Mouse (Mus musculus): Measurements from ENCODE around the gene Snapc4.

The Snapc4 gene

DNA sequence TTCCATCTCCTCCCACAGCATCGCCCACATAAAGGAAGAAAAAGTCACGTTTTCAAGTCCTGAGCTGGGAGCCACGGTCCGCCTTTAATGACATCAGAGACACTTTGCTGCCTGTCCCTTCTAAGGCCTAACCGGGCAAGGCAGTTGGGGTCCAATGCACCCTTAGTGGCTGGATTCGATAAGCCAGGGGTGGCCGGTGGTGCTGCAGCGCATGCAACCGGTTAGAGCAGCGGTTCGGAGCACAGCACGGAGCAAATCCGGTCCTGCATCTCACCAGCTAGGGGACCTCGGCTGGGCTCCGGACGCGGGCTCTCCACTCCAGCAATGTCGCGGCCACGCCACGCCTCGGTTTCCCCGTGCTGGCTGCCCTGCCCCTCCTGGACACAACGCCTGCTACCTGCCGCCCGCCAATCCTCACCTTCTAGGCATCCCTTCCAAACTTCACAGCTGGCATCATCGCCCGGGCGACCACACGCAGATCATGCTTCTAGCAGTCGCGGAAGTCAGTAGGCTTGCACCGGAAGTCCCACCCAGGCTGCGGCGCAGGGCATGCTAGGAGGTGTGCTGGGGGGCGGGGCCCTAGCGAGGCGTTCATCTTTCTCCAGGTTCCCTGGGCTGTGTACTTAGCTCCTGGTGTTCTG, at the start of gene Snapc4:
Snapc4 (minus strand) TSS at position 523 of the 641 bp plus-strand sequence.
- peak; percentile 95 for DNase-seq (ENCODE audit: low read depth, low spot score)

DNA sequence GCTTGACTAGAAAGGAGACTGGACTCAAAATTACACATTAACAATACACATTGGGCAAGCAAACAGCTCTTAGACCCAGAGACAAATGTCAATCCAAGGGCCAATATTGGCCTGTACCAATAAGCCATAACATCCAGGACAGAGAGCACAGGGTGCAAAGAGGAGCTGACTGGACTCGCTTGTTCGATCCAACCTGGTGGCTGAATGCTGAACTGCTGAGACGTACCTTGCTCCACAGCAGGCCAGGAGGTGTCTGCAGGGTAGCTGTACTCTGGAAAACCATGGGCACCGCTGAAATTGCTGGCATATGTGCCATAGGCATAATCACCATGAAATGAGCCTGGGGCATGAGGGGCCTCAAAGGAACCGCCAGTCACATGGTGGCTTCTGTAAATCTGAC, 49.4 kb upstream of the Snapc4 start:
- DNase-seq (ENCODE audit: low read depth, low spot score): peak; percentile 28

DNA sequence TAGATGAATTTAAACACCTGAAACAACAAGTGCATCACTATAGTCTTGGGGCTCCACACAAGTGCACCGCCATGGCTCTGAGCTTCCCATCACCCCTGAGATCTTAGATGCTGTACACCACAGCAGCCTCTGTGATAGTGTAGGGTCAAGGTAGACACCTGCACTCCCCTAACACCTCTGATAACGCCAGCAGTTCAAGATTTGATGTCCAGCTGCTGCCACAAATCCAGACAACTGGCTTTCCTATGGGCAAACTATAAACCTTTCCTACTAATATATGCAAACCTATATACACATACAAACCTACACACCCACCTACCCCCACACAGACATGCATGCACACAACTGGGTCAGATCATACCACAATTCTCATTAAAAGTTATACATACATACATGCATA, 44.1 kb upstream of the Snapc4 start:
- DNase-seq (ENCODE audit: low read depth, low spot score): no peak

DNA sequence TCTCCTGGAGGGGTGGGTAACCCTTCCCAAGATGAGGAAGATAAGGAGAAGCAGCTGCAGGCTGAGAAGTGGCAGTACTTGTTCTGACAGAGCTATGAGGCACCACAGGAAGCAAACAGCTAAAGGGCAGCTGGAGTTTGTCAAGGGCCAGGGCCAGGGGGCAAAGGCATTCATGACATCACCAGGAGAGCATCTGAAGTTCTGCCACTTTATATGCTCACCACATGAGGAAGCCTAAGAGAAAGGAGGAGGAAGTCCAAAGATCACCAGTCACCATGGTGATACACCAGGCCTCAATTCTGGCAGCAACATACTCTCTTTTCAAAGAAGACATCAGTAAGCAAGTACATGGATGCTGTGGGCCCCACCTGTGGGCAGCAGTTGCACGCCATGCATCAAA, 42.6 kb upstream of the Snapc4 start:
- DNase-seq (ENCODE audit: low read depth, low spot score): no peak

DNA sequence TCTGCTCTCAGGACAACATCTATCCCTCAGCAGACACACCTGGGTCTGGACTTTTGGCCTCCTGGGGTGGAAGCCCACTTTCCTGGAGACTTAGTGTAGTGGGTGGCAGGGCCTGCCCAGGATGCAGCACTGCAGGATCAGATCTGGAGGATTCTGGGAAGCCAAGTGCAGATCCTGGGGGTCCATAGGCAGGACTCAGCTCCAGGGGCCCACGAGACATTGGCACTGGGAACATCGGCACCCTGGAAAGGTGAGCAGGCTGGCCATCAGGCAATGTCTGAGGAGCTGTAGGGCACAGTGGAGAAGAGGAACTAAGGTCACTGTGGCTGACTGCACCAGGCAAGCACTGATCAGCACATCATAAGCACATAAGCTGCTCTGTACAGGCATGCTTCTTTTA, 41.5 kb upstream of the Snapc4 start:
- DNase-seq (ENCODE audit: low read depth, low spot score): no peak

DNA sequence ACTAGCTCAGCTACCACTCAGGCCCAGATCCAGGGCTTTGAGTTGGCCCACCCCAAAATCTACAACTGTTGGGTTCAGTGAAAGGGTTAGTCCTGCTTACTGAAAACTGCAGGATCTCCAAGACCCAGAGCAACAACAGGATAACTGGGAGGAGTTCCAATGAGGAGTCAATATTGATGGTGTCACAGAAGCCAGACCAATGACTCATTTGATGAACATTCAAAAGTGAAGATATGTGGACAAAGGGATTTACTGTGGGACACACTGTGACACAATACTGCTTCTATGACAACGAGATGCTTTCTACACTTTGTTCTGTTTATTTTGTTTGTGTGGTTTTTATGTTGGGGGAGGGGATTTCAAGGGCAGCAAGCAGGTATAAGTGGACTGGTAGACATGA, 37.7 kb upstream of the Snapc4 start:
- DNase-seq (ENCODE audit: low read depth, low spot score): no peak

DNA sequence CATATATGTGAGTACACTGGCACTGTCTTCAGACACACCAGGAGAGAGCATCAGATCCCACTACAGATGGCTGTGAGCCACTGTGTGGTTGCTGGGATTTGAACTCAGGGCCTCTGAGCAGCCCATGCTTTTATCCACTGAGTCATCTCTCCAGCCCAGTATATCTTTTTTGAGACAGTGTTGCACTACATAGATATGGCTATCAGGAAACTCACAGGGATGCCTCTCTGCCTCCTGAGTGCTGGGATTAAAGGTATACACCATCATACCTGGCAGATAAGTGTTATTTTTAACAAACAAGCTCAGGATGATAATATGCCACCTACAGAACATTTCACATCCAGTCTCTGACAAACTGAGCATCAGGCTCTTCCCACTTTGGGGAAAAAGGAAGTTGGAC, 36.6 kb upstream of the Snapc4 start:
- DNase-seq (ENCODE audit: low read depth, low spot score): no peak

DNA sequence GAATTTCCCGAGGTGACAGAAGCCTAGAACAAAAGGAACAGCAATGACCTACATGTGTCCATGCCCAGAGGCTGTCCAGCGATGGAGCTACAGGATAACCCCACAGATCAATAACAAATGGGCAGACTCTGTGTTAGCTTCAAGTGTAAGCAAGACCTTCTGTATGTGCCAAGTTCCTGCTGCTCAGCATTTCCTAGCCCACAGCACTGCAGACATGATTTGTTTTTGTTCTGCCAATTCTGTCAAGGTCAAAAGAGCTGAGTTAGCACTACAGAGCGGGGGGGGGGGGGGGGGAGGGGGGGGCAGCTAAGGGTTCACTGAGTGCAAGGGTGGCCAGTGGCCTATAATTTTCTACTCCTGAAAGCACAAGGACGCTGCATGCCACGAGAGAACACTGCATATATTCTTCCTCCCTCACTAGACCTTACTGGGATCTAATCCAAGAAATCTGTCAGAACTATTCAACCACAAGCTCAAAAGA, 30.5 kb upstream of the Snapc4 start:
- DNase-seq (ENCODE audit: low read depth, low spot score): no peak

DNA sequence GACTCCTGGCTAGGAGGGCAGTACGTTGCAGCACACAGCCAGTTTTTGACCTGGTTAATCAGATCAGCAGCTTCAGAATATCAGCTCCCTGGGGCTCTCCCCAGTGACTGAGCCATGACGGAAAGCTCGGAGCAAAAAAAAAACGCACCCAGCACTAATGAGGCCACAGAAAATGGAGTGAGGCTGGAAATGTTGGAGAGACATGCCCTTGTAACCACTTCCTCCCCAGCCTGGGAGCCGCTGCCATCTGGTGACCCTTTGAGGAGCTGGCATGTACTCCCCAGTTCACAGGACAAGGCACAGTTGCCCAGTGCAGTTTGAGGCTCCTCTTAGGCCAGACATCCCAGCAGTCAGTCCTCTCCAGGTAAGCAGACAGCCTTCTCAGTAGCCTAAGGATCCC, 29.6 kb upstream of the Snapc4 start:
- DNase-seq (ENCODE audit: low read depth, low spot score): no peak

DNA sequence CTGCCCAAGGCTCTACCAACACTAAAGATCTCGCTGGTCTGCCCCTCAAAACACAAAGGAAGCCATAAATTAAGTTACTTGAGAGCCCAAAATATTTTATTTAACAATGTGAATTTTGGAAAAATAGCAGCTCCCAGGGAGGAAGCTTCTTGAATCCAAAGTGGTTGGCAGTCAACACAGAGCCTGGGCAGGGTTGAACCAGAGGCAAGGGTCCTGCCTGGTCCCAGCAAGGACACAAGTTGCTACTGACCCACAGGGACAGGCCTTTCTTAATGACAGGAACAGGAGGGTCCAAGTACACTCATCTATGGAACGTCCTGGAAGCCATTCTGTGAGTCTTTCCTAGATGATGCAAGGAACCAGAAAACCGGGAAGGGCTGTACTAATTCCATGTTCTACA, 28.9 kb upstream of the Snapc4 start:
- DNase-seq (ENCODE audit: low read depth, low spot score): no peak

DNA sequence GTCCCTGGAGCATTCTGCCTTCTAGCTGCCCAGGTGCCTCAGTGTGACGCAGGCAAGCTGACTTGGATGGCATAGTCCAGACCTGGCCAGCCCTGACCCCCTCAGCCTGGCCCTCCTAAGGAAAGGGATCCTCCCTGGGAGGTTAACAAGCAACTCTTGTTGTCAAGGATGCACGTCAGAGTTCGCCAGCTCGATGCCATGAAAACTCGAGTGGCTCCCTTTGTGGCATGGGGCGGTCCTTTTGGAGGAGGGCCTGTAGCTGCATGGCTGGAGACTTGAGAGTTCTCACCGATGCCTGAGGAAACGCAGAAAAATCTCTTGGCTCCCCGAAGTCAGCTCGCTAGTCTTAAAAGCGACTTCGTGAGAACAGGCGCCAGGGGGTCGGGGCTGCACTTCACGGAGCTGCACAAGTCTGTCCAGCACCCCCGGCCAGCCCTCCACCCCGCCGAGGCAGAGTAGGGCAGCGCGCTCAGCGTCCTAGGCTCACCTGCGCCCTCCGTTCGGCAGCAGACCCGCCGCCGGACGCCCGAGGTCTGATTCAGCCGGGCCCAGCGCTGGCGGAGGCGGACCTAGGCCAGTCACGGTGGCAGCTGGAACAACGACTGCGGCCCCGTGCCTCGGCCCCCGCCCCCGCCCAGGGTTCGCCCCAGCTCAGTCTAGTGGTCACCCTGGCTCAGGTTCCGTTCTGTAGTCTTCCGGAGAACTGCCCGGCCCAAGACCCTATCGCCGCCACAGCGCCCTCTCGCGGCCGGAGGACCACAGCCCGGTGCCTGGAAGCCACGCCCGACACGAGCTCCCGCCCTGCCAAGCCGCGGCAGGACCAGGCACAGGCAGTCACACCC, 28.3 kb upstream of the Snapc4 start, which contains the start of gene Inpp5e:
Inpp5e (minus strand) TSS at position 689 of the 842 bp plus-strand sequence.
- DNase-seq (ENCODE audit: low read depth, low spot score): peak; percentile 95

DNA sequence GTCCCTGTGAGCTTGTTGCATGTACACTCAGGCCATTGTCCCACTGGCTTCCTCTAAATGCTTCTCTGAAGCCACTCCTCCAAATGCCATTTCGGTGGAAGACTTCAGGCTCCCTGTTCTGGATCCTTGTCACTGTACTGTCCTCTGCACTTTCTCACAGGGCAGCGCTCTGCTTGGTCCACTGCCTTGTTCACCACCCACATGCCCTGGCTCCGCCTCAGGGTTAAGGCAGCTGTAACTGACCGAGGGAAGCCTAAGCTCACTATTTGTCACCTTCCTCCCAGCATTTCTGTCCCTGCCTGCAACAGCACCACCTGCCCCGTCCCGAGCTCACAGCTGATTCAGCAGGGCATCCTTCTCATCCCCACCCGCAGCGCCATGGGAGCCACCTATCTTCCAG, 22.9 kb upstream of the Snapc4 start:
- DNase-seq (ENCODE audit: low read depth, low spot score): no peak

DNA sequence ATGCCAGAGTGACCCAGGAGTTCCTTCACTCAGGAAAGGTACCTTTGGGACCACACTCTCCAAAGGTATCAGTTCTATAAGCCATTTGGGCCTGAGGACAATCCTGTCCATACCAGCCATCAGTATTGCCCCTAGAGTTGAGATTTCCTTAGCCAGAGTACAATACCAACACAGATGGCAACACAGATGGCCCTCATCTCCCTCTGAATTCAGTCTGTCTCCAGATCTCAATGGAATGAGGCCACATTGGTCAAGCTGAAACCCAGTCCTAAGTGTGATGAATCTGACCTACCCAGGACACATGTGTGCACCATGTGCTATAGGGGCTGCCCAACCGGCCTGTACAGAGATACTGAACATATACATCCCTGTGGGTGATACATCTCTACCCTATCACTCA, 21.8 kb upstream of the Snapc4 start:
- no peak for DNase-seq (ENCODE audit: low read depth, low spot score)

DNA sequence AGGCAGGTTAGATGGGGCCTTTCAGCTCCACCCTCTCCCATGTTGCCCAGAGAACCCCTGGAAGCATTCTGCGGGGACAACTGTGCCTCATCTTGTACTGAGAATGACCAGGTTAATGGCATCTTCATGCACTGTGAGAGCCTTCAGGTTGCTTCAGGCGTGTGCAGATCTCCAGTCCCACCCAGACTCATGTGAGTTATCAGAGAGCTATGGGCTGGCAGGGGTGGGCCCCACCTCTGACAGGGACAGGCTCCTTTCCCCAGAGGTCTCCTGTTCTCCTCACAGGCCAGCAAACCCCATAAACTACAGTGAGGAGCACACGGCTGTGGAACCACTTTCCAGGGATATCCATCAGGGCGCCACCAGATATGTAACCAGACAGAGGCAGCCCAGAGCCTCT, 20.6 kb upstream of the Snapc4 start:
- DNase-seq (ENCODE audit: low read depth, low spot score): no peak

DNA sequence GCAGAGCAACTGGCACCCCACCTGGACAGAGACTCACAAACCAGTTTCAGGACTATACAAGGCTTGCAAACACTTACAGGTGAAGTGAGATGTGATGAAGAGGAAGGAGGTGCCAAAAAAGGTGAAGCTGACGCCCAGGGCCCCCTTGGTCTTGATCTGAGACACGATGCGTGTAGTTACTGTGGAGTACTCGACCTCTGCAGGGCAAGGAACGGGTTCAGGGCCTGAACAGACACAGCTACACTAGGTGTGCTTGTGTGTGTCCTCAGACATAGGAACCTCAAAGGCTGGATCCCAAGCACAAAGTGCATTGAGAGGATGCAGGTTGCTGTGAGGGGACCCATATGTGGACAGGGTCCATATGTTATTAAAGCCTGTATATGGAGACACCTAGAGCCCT, 19.8 kb upstream of the Snapc4 start:
- DNase-seq (ENCODE audit: low read depth, low spot score): no peak

DNA sequence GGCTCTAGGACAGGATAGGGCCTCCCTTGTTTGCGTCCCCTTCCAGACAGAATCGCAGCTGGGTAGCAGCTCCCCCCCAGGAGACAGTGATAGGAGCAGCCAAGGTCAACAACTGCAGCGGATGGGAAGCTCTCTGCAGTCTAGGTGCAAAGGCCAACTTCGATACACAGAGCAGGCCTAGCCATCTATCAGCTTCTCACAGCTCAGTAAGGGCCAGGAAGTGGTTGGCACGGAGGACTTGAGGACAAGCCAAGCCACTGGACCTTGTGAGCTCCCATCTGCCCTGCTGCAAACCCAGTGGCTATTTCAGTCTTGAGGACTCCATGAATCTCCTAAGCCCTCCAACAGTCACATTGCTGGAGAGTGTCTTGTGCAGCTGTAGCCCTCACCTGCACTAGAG, 19.2 kb upstream of the Snapc4 start:
- no peak for DNase-seq (ENCODE audit: low read depth, low spot score)

DNA sequence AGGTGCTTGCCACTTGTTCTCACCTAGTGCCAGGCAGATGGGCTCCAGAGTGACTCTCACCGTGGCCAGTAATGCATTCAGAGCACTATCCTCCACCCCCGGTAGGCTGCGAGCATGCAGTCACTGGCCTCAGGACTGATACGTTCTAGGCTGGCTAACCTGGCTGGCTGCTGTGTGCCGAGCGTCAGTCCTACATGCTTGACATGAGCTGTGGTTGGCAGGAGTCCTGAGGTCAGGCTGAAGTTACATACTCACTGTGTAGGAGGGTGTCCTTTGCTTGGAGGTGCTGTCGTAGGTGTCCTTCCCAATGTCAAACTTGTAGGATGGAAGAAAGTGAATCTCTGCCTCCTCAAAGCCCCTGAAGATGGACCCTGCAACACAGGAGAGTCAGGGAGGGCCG, 18.5 kb upstream of the Snapc4 start:
- no peak for DNase-seq (ENCODE audit: low read depth, low spot score)

DNA sequence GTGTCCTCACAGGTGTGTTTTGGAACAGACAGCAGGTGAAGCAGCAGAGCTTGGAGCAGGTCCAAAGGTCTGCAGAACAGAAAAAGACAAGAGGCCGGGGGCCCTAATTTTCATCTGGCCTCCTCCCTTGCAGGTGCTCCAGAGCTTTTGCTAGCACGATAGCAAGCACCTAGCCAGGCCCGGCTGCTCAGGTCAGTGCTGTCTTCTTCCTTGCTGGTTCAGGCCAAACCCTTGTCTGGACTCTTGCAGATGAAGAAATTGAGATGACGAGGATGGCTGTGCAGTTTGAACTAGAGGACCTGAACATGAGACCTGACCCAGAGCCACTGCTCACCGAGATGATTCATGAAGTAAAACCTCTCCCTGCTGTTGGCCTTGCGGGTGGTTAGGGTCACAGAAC, 11.2 kb upstream of the Snapc4 start:
- DNase-seq (ENCODE audit: low read depth, low spot score): no peak

DNA sequence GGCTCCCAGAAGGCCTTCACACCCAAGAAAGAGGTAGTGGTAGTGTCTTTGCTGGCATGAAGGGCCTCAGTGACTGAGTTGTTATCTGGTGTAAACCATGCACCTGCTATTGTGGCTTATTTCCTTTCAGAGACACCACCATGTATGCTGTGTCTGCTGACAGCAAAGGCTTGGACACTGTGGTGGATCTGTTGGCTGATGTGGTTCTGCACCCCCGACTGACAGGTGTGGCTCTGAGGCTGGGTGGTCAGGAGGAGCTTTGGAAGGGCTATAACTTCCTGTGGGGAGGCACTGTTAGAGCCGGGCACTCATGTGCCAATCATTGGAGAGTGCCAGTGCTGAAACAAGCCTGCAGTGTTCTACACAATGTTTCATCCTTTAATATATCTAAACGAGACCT, 10.5 kb upstream of the Snapc4 start:
- no peak for DNase-seq (ENCODE audit: low read depth, low spot score)

DNA sequence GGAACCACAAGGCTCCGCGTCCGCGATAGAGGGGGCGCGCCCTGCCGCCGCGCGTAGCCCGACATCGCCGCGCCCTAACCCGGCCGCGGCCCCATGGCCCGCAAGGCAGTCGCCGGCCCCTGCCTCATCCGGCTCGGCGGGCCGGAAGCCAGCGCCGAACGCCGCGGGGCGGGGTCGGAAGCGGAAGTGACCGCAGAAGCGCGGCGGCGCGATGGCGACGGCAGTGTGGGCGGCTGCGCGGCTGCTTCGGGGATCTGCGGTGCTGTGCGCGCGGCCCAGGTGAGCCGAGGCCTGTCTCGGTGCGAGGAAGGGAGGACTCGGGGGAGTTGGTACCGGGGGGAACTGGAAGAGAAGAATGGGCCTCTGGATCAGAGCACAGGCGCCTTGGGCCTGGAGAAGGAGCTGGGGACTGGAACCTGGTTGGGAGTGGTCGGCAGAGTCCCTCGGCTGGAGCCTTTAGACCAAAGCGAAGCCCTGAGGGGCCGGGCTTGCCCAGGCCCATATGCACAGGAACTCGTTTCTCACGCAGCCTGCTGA, 8.8 kb upstream of the Snapc4 start, which contains the start of the genes Entr1 and Pmpca:
Entr1 (minus strand) TSS at position 163 of the 537 bp plus-strand sequence.
Pmpca (plus strand) TSS at position 186 of the 537 bp plus-strand sequence.
- DNase-seq (ENCODE audit: low read depth, low spot score): peak; percentile 93

DNA sequence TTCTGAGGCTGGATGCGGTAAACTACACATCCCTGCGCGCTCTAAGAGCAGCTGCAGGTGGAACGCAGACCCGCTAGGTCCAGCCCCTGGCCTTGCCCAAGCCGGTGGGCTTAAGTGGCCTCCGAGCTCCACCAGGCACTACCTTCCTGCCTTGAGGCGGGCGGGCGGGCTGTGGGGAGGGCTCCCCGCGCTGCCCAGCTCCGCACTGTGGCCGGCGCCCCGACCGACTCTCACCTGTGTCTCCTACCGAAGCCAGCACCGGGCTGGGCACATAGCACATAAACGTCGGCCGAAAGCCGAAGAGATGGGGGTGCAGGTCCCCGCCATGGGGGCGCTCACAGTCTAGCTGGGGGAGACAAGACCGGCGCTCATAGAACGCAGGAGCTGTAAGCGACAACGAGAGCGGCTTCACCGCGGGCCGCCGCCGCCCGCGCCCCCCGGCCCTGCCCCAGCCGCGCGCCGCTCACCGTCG, 8.3 kb upstream of the Snapc4 start:
- DNase-seq (ENCODE audit: low read depth, low spot score): peak; percentile 28

DNA sequence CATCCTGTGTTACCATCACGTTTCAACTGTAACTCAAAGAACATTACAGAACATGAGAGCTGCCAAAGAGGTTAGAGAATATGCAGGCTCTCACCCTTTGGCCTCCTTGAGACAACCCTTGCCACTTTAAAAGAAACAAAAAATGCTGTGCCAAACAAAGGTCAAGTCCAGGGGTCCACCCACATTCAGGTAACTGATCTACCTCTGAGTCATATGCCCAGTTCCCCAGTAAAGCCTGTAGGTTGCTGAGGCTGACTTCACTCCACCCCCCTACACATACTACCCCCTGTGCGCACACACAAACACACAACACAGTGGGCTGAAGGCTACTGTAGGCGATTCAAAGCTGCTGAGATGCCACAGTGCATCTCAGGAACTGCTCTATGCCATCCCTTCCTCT, 7.3 kb upstream of the Snapc4 start:
- DNase-seq (ENCODE audit: low read depth, low spot score): no peak

Data from ZHBTc4 (cell line).